Mouse (Mus musculus) ES-Bruce4 (cell line): ENCODE results near the gene Esrrg. TPM values are rescaled to one million over a fixed set of nuclear protein-coding genes. Genes with fewer than 3 reads are reported as not detected.

ENCODE experiments used
- H3K27ac ChIP-seq: 2 replicates; pipeline ENCODE4 v1.5.1; 2012; ENCODE audit warnings: low read length, inconsistent platforms; ENCODE audit not compliant: insufficient read depth
- H3K27me3 ChIP-seq: 2 replicates; pipeline ENCODE4 v1.6.1; 2012; ENCODE audit warnings: mild to moderate bottlenecking, low read length, inconsistent platforms; ENCODE audit not compliant: control insufficient read depth, poor library complexity, insufficient read depth, severe bottlenecking
- H3K36me3 ChIP-seq: 2 replicates; pipeline ENCODE4 v1.6.1; 2012; ENCODE audit warnings: inconsistent platforms, mild to moderate bottlenecking, low read length, moderate library complexity; ENCODE audit not compliant: control insufficient read depth, poor library complexity, insufficient read depth, severe bottlenecking
- H3K4me1 ChIP-seq: one replicate; pipeline ENCODE4 v1.8.1; 2011; ENCODE audit warnings: low read length; ENCODE audit not compliant: control insufficient read depth, insufficient read depth
- H3K4me3 ChIP-seq: 2 replicates; pipeline ENCODE4 v1.5.1; 2011; ENCODE audit warnings: low read depth, mild to moderate bottlenecking, low read length
- H3K9ac ChIP-seq: 2 replicates; pipeline ENCODE4 v1.6.1; 2012; ENCODE audit warnings: low read depth, mild to moderate bottlenecking, inconsistent platforms; ENCODE audit not compliant: poor library complexity, severe bottlenecking
- H3K9me3 ChIP-seq: replicated peaks from 2 replicates; pipeline ENCODE4 v1.6.1; 2012; ENCODE audit warnings: mild to moderate bottlenecking, low read length, inconsistent platforms; ENCODE audit not compliant: control insufficient read depth, poor library complexity, insufficient read depth, severe bottlenecking
- CTCF ChIP-seq: IDR thresholded peaks from one replicate; pipeline ENCODE4 v1.8.1; 2011; ENCODE audit warnings: low read depth, low read length
- EP300 ChIP-seq: IDR thresholded peaks from 2 replicates; pipeline ENCODE4 v1.6.1; 2011; ENCODE audit warnings: low read depth, low read length; ENCODE audit not compliant: insufficient read depth
- POLR2A ChIP-seq: IDR thresholded peaks from one replicate; pipeline ENCODE4 v1.8.1; 2011; ENCODE audit warnings: low read length; ENCODE audit not compliant: insufficient read depth
- polyA plus RNA-seq: library from polyadenylated mRNA; stranded (reverse); fragments of >200 nt; gene quantifications from 2 replicates; pipeline ENCODE4 v1.2.4, GENCODE M21; 2011; ENCODE audit warnings: low read depth; ENCODE audit not compliant: missing spikeins, insufficient read depth, insufficient read length

The Esrrg gene
- polyA plus RNA-seq, 1 experiment = not detected

- no peaks in the 10 kb centered on the region for H3K36me3 ChIP-seq
- H3K4me3 ChIP-seq = no peak overlapping the region
- no peaks in the 10 kb centered on the region for H3K27me3 ChIP-seq
- no peak overlapping the region for H3K27ac ChIP-seq
- H3K9me3 ChIP-seq = no peaks in the 10 kb centered on the region
- no peaks in the 10 kb centered on the region for H3K4me1 ChIP-seq
- no peak overlapping the region for H3K9ac ChIP-seq
- no peak for TF ChIP-seq EP300
- TF ChIP-seq POLR2A = no peak
- no peak for TF ChIP-seq CTCF
Measured at GRCm38 (mm10) chr1:188147381-188148156, 539.0 kb downstream of the Esrrg start.

GRCm38 (mm10) chr1:188151066-188151465 is 542.5 kb downstream of the Esrrg start:
- no peak for TF ChIP-seq CTCF
- TF ChIP-seq POLR2A = no peak
- no peak for TF ChIP-seq EP300
- Histone ChIP-seq H3K9me3 (no peaks in the 10 kb centered on the region), H3K36me3 (no peaks in the 10 kb centered on the region), H3K27me3 (no peaks in the 10 kb centered on the region), H3K4me3 (no peak overlapping the region), H3K4me1 (no peaks in the 10 kb centered on the region), H3K27ac (no peak overlapping the region), H3K9ac (no peak overlapping the region)

DNA sequence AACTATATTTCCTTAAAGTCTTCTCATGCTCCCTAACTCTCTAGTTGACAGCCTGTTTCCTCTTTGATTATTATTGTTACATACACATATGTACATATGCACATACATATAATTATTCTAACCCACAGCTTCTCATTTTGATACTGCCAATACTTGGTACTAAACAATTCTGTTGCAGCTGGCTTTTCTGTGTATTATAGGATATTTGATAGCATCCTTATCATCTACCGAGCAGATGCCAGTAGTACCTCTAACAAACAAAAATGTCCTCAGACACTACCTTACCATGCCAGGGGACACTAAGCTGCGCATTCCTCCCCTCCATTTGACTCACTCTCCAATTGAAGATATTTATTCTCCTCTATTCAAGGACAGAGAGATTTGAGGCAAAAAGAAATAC is 543.4 kb downstream of the Esrrg start:
- Histone ChIP-seq H3K27me3 (no peaks in the 10 kb centered on the region), H3K9ac (no peak overlapping the region), H3K27ac (no peak overlapping the region), H3K4me1 (no peaks in the 10 kb centered on the region), H3K36me3 (no peaks in the 10 kb centered on the region), H3K9me3 (no peaks in the 10 kb centered on the region), H3K4me3 (no peak overlapping the region)
- TF ChIP-seq CTCF (no peak), POLR2A (no peak), EP300 (no peak)

DNA sequence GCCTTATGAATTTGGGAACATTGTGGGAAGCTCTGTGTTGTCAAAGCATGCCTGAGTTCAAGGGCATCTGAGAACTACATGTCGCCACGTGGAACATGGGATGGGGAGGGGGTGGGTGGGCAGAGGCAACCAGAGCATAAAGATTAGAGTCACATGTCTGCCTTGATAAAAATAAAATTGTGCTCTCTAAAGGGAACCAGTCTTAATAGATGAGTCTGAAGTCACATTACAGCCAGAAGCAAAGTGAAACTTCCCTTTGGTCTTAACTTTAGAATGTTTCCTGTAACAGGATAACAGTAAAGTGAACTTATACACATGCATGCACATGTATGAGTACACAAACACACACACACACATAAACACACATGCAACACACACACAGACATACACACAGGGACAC is 545.1 kb downstream of the Esrrg start:
- no peaks in the 10 kb centered on the region for H3K9me3 ChIP-seq
- H3K4me1 ChIP-seq = no peaks in the 10 kb centered on the region
- no peaks in the 10 kb centered on the region for H3K27me3 ChIP-seq
- no peak for TF ChIP-seq EP300
- no peak for TF ChIP-seq POLR2A
- no peak overlapping the region for H3K9ac ChIP-seq
- H3K4me3 ChIP-seq = no peak overlapping the region
- no peak overlapping the region for H3K27ac ChIP-seq
- no peaks in the 10 kb centered on the region for H3K36me3 ChIP-seq

- no peaks in the 10 kb centered on the region for H3K27me3 ChIP-seq
- TF ChIP-seq CTCF (no peak), POLR2A (no peak), EP300 (no peak)
- H3K36me3 ChIP-seq = no peaks in the 10 kb centered on the region
- no peak overlapping the region for H3K9ac ChIP-seq
- H3K4me3 ChIP-seq = no peak overlapping the region
- no peak overlapping the region for H3K27ac ChIP-seq
- no peaks in the 10 kb centered on the region for H3K9me3 ChIP-seq
- no peaks in the 10 kb centered on the region for H3K4me1 ChIP-seq
Measured at GRCm38 (mm10) chr1:188154466-188155110, 546.0 kb downstream of the Esrrg start.

DNA sequence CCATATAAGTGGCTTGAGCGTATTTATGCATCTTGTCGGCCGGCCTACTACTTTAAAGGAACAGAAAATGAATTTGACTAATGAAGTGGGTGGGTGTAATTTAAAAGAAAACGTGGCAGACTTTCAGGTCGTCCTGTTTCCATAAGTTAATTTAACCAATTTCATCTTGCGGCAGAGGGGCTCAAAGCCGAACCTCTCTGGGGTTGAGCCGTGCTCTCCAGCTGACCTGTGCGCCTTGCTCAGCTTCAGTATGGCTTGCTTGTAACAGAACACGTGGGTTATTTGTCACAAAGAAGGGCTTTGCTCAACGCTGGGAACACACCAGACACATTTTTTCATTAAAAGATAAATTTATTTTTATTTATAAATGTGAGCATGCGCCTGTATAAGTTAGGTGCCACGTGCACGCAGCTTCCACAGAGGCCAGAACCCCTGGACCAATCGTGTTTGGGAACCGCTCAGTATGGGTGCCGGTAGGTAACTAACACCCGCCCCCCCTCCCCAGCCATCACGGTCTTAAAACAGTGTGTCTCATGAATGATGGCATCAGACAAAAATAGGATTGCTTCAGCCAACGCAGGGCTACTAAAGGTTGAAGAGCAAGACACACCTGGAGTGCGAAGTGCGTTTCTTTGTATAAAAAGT is 546.7 kb downstream of the Esrrg start:
- no peaks in the 10 kb centered on the region for H3K36me3 ChIP-seq
- TF ChIP-seq EP300 (no peak), POLR2A (no peak), CTCF (no peak)

More for the DNA sequence above, 546.7 kb downstream of the Esrrg start:
- no peaks in the 10 kb centered on the region for H3K9me3 ChIP-seq
- no peaks in the 10 kb centered on the region for H3K27me3 ChIP-seq
- no peak overlapping the region for H3K4me3 ChIP-seq
- H3K4me1 ChIP-seq = no peaks in the 10 kb centered on the region
- no peak overlapping the region for H3K9ac ChIP-seq
- H3K27ac ChIP-seq = no peak overlapping the region
